Mouse (Mus musculus): ENCODE measurements around the gene Gfm1.

- TF ChIP-seq CTCF (IDR thresholded peaks at IDR 0.05; ENCODE audit: low read depth, low read length) = no peak
- no peak for TF ChIP-seq POLR2A (IDR thresholded peaks at IDR 0.05; ENCODE audit: insufficient read depth, low read length)
- no peak for TF ChIP-seq EP300 (IDR thresholded peaks at IDR 0.05; ENCODE audit: insufficient read depth, low read depth, low read length)
Measured at GRCm38 (mm10) chr3:67520568-67521143, 90.8 kb downstream of the Gfm1 start.
